Mouse (Mus musculus) CD8-positive naive resting alpha-beta T cell, adult 2 months (primary cell): ENCODE data around the gene Mydgf.

Source experiments
- DNase-seq, 2 experiments: peaks; one replicate each; pipeline ENCODE4 v3.0.0; 2022; ENCODE audit warnings: low read depth in 2 of 2, low spot score in 2 of 2

Gene Mydgf

DNA sequence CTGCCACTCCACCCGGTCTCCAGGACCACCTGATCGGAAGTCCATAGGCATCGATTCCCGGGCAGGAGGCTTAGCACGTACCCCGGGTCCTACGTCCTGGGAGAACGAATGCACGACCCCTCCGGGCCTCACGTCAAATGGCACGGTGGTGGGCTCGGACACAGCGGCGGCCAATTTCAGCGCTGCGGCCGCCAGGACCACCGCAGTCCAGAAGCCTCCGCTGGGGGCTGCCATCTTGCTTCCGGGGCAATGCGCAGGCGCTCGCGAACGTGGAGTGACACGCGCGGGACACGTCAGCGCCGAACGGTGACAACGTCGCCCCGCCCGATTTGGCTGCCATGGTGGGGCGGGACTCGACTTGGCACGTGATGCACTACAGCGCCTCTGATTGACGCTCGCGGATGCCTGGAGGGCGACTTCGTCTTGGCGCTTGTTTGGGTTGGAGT, at the start of gene Mydgf:
Gene Mydgf (minus strand): TSS at position 263 of the 446 bp plus-strand sequence.
- DNase-seq: peak; percentile 91 to 92

DNA sequence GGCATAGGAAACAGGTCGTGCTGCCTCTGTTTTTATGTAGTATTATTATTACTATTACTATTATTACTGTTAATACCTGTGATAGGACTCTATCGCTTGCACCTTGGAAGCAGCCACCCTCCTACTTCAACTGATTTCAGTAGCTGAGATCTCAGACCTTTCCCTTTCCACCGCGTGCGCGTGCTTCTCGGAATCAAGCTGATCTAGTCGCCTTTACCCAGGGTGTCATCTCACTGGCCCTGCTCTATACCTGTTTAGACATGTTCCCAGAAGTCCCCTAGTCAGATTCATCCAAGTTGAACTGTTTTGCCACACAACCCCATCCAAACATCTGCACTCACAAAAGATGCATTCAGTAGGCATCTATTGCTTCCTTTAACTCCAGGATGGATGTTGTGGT, 49.7 kb upstream of the Mydgf start:
- no peak for DNase-seq

DNA sequence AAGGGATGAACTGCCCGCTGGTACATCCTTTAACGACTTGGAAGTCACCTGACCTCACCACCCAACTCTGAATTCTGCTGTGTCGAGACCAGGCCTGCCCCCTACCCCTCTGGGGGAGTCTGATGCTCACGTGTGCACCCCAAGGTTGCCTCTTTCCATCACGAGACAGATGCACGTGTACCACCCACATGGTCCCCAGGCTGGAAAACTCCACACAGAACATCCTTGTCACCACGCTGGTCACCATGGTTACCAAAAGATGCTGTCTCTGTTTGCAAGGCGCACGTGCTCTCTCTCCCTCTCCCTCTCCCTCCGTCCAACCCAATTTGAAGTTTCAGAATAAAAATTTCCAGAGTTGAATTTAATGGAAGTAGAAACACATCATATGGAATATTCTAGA, 46.2 kb upstream of the Mydgf start:
- DNase-seq: no peak

DNA sequence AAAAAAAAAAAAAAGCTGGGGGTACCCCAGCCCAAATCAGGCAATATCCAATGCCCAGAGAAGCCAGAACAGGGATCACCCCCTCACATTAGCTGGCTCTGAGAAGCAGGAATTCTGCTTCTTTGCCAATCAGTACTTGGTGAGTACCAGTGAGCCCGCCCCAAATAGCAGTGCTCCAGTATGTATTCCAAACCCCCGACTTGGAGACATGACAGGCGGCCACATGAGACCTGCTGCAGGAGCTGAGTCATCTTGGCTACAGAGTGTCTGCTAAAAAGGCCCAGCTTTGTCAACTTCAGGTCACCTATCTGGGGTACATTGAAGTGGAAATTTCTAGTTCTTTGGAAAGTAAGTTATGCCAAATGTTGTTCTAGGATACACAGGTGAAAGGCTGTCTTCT, 42.8 kb upstream of the Mydgf start:
- no peak for DNase-seq

DNA sequence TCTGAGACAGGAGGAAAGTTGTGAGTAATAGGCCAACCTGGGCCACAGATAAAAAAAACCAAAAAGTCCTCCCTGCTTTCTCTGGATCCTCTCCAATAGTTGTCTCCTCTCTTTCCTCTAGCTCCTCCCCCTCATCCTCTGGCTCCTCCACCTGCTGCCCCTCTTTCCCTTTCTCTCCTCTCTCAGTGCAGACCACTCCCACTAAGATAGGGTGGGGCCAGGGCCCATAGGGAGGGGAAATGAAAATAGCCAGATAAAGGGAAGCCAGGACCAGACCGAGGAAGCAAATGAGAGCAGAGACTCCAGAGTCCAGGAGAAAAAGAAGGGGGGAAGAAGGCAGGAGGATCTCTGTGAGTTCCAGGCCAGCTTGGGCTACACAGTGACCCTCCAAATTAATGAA, 41.2 kb upstream of the Mydgf start:
- no peak for DNase-seq

DNA sequence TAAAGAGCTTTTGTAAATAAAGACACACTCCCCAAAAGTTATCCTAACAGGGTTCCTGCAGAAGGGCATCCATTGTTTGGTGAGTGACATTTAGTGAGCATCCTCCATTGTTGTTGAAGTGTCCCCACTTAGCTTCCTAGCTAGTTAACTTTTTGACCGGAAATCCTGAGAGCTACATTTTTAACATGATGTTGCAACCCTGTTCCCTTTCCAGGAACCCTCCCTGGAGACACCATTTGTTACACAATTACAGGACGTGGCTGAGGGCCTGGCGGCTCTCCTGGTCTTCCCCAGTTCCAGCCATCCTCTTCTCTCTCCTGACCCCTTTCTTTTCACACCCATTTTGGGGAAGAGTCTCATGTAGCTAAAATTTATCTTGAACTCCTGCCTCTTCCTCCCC, 36.1 kb upstream of the Mydgf start:
- no peak for DNase-seq

DNA sequence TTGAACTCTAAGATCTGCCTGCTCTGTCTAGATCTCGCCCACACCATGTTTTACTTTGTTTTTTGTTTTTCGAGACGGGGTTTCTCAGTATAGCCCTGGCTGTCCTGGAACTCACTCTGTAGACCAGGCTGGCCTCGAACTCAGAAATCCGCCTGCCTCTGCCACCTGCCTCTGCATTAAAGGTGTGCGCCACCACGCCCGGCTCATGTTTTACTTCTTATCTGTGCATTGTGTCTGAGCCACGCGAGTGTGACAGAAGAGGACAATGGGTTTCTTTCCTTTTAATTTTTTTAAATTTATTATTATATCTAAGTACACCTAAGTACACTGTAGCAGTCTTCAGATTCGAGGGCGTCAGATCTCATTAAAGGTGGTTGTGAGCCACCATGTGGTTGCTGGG, 35.5 kb upstream of the Mydgf start:
- no peak for DNase-seq

DNA sequence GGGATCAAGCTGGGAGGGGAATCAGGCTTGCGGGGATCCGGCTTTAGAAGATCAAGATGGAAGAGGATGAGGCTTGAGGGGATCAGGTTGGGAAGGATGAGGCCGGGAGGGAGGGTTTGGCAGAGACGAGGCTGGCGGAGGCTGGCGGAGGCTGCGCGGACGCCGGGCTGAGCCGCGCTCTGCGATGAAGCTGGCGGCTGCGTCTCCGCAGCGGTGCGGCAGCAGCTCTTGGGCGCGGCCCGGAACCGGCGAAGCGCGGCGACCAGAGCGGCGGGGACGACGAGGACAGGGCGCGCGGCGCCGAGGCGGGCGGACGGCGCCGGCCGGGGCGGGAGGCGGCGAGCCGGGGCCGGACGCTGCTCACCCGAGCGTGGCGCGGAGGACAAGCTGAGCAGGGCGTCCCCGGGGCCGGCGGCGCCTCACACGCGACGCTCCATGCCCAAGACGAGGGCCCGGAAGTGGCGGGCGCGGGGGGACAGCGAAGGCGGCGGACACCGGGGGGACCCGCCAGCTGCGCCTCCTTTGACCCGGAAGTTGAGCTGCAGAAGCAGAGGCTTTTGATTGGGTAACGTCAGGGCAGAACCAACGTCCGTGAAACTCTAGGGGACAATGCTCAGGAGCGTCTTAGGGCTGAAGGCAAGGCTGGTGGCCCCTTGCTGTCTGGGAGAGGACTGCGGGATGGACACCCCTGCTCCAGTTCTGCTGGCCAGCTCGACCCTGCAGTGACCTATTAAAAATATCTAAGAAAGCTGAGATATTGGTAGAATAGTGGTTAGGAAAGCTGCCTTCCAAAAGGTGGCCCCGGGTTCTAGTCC, 34.9 kb upstream of the Mydgf start, which contains the start of gene Dpp9:
Gene Dpp9 (minus strand): TSS at position 529 of the 815 bp plus-strand sequence.
- DNase-seq: peak; percentile 79

DNA sequence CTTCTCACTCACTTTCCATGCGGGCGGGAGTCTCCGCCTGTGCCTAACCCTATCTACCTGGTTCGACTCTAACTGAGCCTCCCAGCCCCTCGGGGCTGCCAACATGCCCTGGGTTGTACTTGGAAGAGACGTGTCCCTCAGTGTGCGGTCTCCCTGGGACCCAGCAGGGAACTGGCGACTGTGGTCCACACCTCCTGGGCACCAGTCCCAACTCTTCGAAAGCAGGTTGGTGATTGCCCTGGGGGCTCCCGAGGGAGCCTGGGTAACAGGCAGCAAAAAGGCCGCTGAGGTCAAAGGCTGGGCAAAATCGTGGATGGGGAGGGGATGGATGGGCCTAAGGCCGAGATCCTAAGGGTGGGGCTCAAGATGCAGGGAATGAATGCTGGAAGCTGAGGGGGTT, 34.0 kb upstream of the Mydgf start:
- DNase-seq: no peak

DNA sequence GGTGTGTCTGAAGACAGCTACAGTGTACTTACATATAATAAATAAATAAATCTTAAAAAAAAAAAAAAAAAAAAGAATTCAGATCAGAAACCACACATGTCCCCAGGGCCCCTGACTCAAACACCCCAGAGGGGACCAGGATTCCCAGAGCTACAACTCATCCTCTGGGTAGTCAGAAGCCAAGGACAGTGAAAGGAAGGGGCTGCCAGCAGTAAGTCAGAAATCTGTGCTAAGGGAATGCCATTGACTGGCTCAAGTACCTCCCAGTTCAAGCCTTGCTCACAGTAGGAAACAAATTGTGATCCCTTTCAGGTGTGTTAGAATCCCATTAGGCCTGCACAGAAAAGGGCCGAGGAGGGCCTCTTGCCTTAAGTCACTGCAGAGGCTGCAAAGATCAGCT, 30.5 kb upstream of the Mydgf start:
- no peak for DNase-seq

DNA sequence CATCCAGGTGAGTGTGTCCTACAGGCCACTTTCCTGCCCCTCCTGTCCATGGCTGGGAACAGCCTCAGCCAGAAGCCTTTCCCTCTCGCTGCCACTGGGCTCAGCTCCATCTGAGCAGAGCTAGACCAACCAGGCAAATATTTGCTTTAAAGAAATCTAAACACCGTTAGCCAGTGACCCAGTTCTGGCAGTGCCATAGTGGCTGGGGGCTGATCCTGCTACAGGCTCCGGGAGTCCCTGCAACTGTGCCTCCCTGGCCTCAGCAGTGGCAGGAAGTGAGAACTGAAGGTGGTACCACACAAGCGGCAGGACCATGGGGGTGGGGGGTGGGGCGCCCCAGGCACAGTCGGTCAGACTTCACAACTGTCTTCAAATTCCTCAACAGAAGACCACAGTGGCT, 29.0 kb upstream of the Mydgf start:
- DNase-seq: no peak

DNA sequence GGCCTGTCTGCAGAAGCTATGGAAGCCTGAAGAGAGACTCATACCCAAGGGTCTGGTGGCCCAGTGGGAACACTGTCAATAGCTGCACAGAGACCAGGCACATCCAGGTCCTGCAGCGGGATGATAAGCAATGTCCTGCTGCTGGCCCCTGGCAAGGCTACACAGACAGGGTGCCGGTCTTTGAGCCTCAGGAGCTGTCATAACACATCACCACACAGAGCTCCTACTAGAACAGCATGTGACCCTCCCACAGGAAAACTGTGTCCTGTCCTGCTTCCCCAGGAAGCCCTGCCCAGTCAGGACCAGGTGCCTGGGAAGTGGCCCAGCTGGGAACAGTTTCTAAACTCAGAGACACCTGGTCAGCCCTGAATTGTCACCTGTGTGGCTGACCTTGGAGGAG, 27.4 kb upstream of the Mydgf start:
- DNase-seq: no peak

DNA sequence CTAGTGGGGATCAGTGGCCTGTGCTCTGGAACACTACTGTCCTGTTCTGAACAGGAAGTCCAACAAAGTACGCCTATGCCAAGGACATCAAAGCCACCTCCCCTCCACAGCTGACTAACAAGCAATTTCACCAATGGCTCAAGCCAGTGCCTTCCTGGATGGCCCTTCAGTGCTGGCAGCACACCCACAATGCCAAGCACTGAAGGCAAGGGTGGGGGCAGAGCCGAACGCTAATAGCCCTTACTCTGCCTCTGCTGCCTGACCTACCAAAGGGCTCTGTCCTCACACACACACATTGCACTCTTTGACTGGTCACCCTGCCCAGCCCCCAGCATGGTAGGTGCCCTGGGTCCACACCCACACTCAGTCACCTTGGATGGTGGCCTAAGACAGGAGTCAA, 25.1 kb upstream of the Mydgf start:
- DNase-seq: no peak

DNA sequence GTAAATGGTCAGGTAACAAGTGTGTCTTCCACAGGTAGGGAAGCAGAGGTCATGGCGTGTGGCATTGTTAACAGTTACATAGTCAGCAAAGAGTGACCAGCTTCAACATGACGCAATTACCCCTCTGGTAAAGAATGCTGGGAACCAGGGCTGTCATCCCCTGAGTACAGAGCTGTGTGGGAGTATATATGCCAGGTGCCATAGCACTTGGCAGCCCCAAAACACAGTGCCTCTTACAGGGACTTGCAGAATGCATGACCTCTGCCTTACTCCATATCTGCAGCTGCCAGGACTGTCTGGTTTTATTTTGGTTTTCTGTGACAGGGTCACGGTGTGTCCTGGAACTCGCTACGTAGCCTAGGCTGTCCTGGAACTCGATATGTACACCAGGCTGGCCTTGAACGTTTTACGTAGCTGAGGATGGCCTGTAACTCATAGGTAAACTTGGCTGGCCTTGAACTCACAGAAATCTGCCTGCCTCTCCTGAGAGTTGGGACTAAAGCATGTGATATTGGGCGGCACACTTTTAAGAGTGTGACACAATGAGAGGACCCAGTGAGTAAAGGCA, 24.3 kb upstream of the Mydgf start:
- DNase-seq: no peak

DNA sequence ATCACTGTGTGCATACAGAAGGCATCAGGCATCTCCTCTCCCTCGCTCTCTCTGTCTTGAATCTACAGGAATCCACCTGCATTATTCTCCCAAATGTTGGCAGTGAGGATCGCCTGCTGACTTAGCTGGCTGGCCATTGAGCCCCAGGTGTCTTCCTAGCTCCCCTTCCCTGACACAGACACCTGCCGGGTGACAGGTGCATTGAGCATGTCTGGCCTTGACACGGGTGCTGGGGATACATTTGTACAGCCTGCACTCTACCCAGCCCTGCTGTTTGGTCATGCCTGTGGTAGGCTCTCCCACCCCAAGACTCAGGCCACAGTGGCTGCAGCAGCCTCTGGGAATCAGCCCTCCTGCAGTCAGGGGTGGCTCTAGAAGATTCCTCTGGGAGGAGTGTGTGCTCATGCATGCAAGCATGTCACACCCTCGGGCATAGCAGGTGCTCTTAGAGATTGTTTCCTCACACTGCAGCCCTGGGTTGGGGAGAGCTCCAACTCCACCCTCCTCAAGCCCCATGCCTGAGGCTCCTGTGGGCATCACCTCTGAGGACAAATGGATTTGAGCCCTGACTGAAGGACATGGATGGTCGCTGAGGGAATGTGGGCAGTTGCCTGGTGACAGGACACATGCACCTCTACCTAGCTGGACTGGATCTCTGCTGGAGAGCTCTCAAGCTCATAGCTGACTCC, 23.4 kb upstream of the Mydgf start:
- DNase-seq: no peak

DNA sequence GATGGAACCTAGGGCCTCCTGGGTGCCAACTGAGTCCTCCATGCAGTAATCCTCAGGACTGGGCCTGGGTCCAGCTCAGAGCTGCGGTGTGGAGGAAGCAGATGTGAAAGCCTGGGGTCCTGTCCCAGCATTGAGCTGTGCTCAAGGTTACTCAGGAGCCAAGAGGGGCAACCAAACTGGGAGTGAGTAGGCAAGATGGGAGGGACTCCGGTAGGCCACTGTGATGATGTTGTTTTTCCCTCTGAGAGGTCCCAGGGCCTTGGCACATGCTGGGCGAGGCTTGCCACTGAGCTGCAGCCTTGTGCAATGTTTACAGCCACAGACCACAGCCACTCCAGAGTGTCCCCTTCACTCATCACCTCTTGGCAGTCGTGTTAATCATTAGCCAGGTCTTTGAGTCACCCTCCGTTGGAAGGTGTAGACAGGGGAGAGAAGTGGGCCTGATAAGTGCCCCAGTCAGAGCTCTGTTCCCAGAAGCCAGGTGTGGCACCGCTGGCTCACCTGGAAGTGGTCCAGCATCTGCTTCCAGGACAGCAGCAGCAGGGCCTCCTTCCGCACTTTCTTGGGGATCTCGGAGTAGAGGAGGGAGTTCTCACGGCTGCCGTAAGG, 22.7 kb upstream of the Mydgf start:
- no peak for DNase-seq

DNA sequence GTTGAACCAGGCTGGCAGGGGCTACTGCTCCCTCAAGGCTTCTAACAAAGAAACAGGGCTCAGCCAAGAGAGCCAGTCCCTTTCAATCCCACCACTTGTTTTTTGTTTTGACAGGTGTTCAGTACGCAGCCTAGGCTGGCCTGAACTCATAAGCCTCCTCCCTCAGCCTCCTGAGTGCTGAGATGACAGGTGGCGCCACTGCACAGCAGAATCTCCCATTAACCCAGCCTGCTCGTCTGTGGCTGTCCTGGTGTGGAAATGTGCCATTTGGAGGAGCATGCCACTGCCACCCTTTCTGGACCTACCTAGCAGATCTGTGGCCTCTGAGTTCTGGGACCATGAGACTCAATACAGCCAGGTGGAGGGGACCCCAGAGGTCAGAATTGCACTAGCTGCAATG, 20.0 kb upstream of the Mydgf start:
- DNase-seq: no peak

DNA sequence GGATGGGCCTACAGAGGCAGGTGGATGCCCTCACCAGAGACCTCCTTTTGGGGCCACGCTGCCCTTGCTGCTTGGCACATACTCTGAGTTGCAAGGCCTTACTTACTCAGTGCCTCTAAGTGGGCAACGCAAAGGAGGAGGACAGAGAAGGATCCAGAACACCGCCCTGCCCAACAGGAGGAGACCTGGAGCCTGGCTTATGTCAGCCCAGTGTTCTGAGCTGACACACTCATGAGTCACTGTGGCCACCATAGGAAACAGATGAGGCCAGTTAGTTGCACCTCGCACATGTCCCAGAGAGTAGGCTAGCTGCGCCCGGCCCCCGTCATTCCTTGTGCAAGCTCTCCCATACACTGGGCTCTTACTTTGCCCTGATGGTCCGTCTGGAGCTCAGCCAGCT, 18.8 kb upstream of the Mydgf start:
- no peak for DNase-seq

DNA sequence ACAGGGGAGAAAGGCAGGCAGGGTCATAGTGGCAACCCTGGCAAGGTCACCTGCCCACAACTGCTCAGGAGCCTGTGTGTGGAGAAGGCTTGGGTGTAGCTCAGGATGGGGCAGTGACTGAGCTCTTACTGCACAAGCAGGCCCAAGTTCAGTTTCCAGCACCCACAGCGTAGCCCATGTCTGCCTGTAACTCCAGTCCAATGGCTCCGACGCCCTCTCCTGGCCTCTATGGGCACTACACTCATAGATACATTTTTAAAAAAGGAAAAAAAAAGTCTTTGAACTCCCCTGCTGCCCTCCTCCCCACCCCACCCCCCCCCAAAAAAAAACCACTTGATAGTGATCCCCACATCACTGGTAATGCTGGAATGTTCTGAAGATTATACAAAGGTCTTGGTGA, 17.9 kb upstream of the Mydgf start:
- no peak for DNase-seq

DNA sequence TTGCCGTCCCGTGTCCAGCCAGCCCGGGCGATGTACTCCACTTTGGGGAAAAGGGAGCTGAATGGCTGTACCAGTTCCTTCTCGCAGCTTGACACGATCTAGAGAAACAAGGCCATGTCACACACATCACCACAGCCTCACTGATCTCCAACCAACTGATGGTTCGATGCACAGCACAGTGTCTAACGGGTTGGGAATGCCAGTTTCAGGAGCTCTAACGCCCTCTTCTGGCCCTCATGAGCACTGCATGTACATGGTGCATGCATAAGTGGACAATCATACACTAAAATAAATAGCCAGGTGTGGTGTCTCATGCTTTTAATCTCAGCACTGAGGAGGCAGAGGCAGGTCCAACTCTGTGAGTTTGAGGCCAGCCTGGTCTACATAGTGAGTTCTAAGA, 16.9 kb upstream of the Mydgf start:
- no peak for DNase-seq

DNA sequence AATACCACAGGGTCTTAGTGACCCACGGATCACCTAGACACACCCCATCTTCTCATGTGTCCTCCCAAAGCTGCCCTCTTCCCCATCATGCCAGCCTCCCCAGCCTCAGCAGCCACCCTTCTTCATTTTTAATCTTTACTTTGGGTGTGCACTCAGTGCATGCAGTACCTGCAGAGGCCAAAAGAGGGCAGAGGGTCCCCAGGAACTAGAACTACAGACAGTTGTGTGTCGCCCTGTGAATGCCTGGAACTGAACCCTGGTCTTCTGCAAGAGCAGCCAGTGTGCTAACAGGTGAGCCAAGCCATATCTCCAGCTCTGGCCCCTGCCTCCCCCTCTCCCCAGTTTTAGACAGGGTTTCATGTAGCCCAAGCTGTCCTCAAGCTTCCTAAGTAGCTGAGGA, 13.1 kb upstream of the Mydgf start:
- DNase-seq: peak in 1 of 2 experiments; percentile 30

DNA sequence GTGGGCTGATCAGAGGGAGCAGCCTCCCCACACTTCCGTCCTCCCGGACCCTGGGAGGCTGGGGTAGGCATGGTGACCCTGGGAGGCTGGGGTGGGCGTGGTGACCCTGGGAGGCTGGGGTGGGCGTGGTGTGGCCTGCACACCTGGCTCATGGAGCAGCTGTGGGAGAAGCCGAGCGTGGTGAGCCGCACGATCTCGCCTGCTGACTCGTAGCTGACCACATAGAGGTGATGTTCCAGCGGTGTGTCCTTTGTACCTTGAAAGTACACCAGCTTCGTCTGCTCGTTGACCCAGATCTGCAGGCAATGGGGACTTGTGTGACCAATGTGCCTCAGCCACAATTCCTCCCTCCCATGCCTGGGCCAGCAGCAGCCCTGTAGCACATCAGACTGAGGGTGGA, 11.0 kb upstream of the Mydgf start:
- no peak for DNase-seq
